ENCODE assay signal across 8 mouse cellular contexts in genomic region chr4:124752281-124753199, GRCm38 (mm10). TPM values are rescaled to one million over a fixed set of nuclear protein-coding genes. Genes with fewer than 3 reads are reported as not detected.
DNase-seq lines count a peak whose midpoint lies in the region; ATAC-seq and TF ChIP-seq lines count a peak whose summit lies in the region.

No protein-coding gene starts in this region.

- no peaks in the 10 kb centered on the region for H3K36me3 ChIP-seq in ES-E14 (ENCODE audit: control insufficient read depth, insufficient read depth, low read length, poor library complexity, severe bottlenecking)
- peaks cover 33% of the 10 kb centered on the region for H3K36me3 ChIP-seq in erythroblast, embryonic 14.5 days (ENCODE audit: control insufficient read depth)
- H3K36me3 ChIP-seq in kidney, embryonic 15.5 days = no peaks in the 10 kb centered on the region
- 0 out of 2 replicates have a peak, but pooled peaks cover 6% of the 10 kb centered on the region for H3K36me3 ChIP-seq in macrophage (ENCODE audit: inconsistent target)
- H3K36me3 ChIP-seq in stomach, postnatal 0 days (ENCODE audit: control insufficient read depth, insufficient read depth, low read length) = no peaks in the 10 kb centered on the region

- H3K27ac ChIP-seq in ES-E14 (ENCODE audit: insufficient read depth, low read depth, low read length, poor library complexity, severe bottlenecking) = no peak overlapping the region
- H3K27ac ChIP-seq in kidney, embryonic 15.5 days = no peak overlapping the region
- peak overlapping the region; percentile 25 for H3K27ac ChIP-seq in macrophage
- peak overlapping the region; percentile 49; the same call in 1 of the 2 replicates for H3K27ac ChIP-seq in stomach, postnatal 0 days (replicated peaks)

- DNase-seq in 3T3-L1 (ENCODE audit: low read depth, low spot score) (peak; percentile 45), ES-E14 (ENCODE audit: low read depth, low spot score) (no peak)
- no peak for DNase-seq in stomach, postnatal 0 days (ENCODE audit: low spot score)
- DNase-seq in left cerebral cortex, postnatal 4 days = no peak
- no peak for DNase-seq in layer of hippocampus, postnatal 14 days (ENCODE audit: low spot score in 2 of 2)

- H3K9me3 ChIP-seq in ES-E14 (ENCODE audit: control insufficient read depth, insufficient read depth, low read depth, low read length) = no peaks in the 10 kb centered on the region
- H3K9me3 ChIP-seq in erythroblast, embryonic 14.5 days (ENCODE audit: control insufficient read depth, low read length) = no peaks in the 10 kb centered on the region
- no peaks in the 10 kb centered on the region for H3K9me3 ChIP-seq in kidney, embryonic 15.5 days (replicated peaks)
- no peaks in the 10 kb centered on the region for H3K9me3 ChIP-seq in stomach, postnatal 0 days (ENCODE audit: control insufficient read depth, low read length)

- peaks cover 60% of the 10 kb centered on the region for H3K79me2 ChIP-seq in macrophage (ENCODE audit: inconsistent target)

- in situ Hi-C loops in ES-E14 (cut with MboI; ENCODE audit: low sequenced_read_pairs in 2 of 2, unreplicated experiment in 2 of 2) = no loop called here

- TF ChIP-seq EP300 in stomach, postnatal 0 days (optimal IDR thresholded peaks at IDR 0.05) = no peak

- peak; percentile 39 for TF ChIP-seq CTCF in stomach, postnatal 0 days (IDR thresholded peaks at IDR 0.05; ENCODE audit: low read depth)

- ATAC-seq in kidney, embryonic 15.5 days (replicated peaks; ENCODE audit: low FRiP score) = no peak
- ATAC-seq in stomach, postnatal 0 days (ENCODE audit: low FRiP score, low TSS enrichment) = no peak

- peaks cover 0 to 2% of the 10 kb centered on the region in 2 experiments; a peak in 1 of 4 replicates for H3K4me1 ChIP-seq in ES-E14 (ENCODE audit: control insufficient read depth in 2 of 2, insufficient read depth in 2 of 2, low read length in 2 of 2, poor library complexity in 1 of 2)
- peaks cover 68% of the 10 kb centered on the region for H3K4me1 ChIP-seq in erythroblast, embryonic 14.5 days (ENCODE audit: control insufficient read depth)
- H3K4me1 ChIP-seq in kidney, embryonic 15.5 days = peaks cover 28% of the 10 kb centered on the region
- 0 out of 2 replicates have a peak, but pooled peaks cover 2% of the 10 kb centered on the region for H3K4me1 ChIP-seq in stomach, postnatal 0 days (replicated peaks; ENCODE audit: control insufficient read depth, insufficient read depth)

- WGBS in kidney, embryonic 15.5 days = 14% methylated on average over 15 of the region's 15 CpGs
- 3% methylated on average over 14 of the region's 15 CpGs for WGBS in macrophage (ENCODE audit: missing documents)
- 20% methylated on average over 15 of the region's 15 CpGs for WGBS in stomach, postnatal 0 days

- no peaks in the 10 kb centered on the region for H3K27me3 ChIP-seq in erythroblast, embryonic 14.5 days (ENCODE audit: control insufficient read depth)
- H3K27me3 ChIP-seq in kidney, embryonic 15.5 days = no peaks in the 10 kb centered on the region
- H3K27me3 ChIP-seq in stomach, postnatal 0 days (ENCODE audit: control insufficient read depth, insufficient read depth, low read length) = no peaks in the 10 kb centered on the region

- H3K9ac ChIP-seq in ES-E14 (ENCODE audit: insufficient read depth, low read depth, low read length, poor library complexity, severe bottlenecking) = no peak overlapping the region
- peak overlapping the region; percentile 60 for H3K9ac ChIP-seq in kidney, embryonic 15.5 days
- peak overlapping the region; percentile 76 for H3K9ac ChIP-seq in stomach, postnatal 0 days (ENCODE audit: low read length)

- peak overlapping the region; percentile 88 to 90 for H3K4me3 ChIP-seq in ES-E14 (ENCODE audit: insufficient read depth in 1 of 2, low read depth in 1 of 2, low read length in 2 of 2, poor library complexity in 1 of 2, severe bottlenecking in 1 of 2)
- H3K4me3 ChIP-seq in erythroblast, embryonic 14.5 days (replicated peaks) = peak overlapping the region; percentile 94
- H3K4me3 ChIP-seq in kidney, embryonic 15.5 days (replicated peaks) = peak overlapping the region; percentile 71
- peak overlapping the region; percentile 67 for H3K4me3 ChIP-seq in macrophage (ENCODE audit: inconsistent target)
- peak overlapping the region; percentile 75 for H3K4me3 ChIP-seq in stomach, postnatal 0 days (ENCODE audit: low read depth, low read length)

- H3K4me2 ChIP-seq in kidney, embryonic 15.5 days = peak overlapping the region; percentile 78
- peak overlapping the region; percentile 97 for H3K4me2 ChIP-seq in stomach, postnatal 0 days (replicated peaks; ENCODE audit: low read depth)

- intact Hi-C loops in left cerebral cortex, postnatal 4 days (cut with DNase I) = no loop called here

TF ChIP-seq in ES-E14, 5 proteins besides CTCF, POLR2A, EP300 and RAD21:
- no peak for TF ChIP-seq CHD2 (IDR thresholded peaks at IDR 0.05; ENCODE audit: low read depth, low read length)
- TF ChIP-seq ZNF384 (IDR thresholded peaks at IDR 0.05; ENCODE audit: low read depth, low read length) = peak; percentile 74
- no peak for TF ChIP-seq MAFK (IDR thresholded peaks at IDR 0.05; ENCODE audit: insufficient read depth, low read depth, low read length)

RNA-seq across cellular contexts. Expression of gene Inpp5b, which starts 10.9 kb away (rescaled TPM):
- 12.6 and 14.0 TPM in 2 replicates for total RNA-seq in ES-E14 (2012; rRNA removed)
- polyA plus RNA-seq in erythroblast, embryonic 14.5 days (2012) = 1.5 and 2.5 TPM in 2 replicates
- polyA plus RNA-seq in kidney, embryonic 15.5 days (2015; fragmentation: Nextera tagmentation; extraction: Ambion mirVana) = 29.6 and 33.7 TPM in 2 replicates
- total RNA-seq in macrophage (2018; cell fraction: chromatin; rRNA removed) = 100 to 1,000 TPM in 8 of 26 experiments, 10 to 100 TPM in 18; 21.2 to 240 (median 86.4) TPM
- total RNA-seq in macrophage (2018; cell fraction: cytosol; rRNA removed) = 10 to 100 TPM; 14.1 to 43.3 (median 24.3) TPM
- 100 to 1,000 TPM in 3 of 26 experiments, 10 to 100 TPM in 23; 23.7 to 144 (median 56.6) TPM for total RNA-seq in macrophage (2018; cell fraction: nucleus; rRNA removed)
- polyA plus RNA-seq in macrophage (2018) = 20.2 to 23.6 TPM (median 22.9 TPM) in 3 replicates
- 23.5 and 24.8 TPM in 2 replicates for polyA plus RNA-seq in stomach, postnatal 0 days (2015; fragmentation: Nextera tagmentation; extraction: Ambion mirVana)
- 10 to 100 TPM; 30.4 to 33.6 TPM for total RNA-seq in left cerebral cortex, postnatal 4 days (2021)
- 10 to 100 TPM; 37.3 to 41.2 TPM for total RNA-seq in layer of hippocampus, postnatal 14 days (2021)

RNA-seq across cellular contexts. Expression of gene Sf3a3, which starts 38.0 kb away (rescaled TPM):
- 91.6 and 117 TPM in 2 replicates for total RNA-seq in ES-E14 (2012; rRNA removed)
- polyA plus RNA-seq in erythroblast, embryonic 14.5 days (2012) = 2.5 and 3.6 TPM in 2 replicates
- polyA plus RNA-seq in kidney, embryonic 15.5 days (2015; fragmentation: Nextera tagmentation; extraction: Ambion mirVana) = 171 and 175 TPM in 2 replicates
- 10 to 100 TPM; 29.3 to 87.9 (median 60.7) TPM for total RNA-seq in macrophage (2018; cell fraction: chromatin; rRNA removed)
- 10 to 100 TPM; 30.9 to 47.9 (median 40.8) TPM for total RNA-seq in macrophage (2018; cell fraction: cytosol; rRNA removed)
- total RNA-seq in macrophage (2018; cell fraction: nucleus; rRNA removed) = 10 to 100 TPM; 20.8 to 65.4 (median 32.2) TPM
- 38.3 to 63.8 TPM (median 62.7 TPM) in 3 replicates for polyA plus RNA-seq in macrophage (2018)
- polyA plus RNA-seq in stomach, postnatal 0 days (2015; fragmentation: Nextera tagmentation; extraction: Ambion mirVana) = 58.7 and 63.5 TPM in 2 replicates
- total RNA-seq in left cerebral cortex, postnatal 4 days (2021) = 10 to 100 TPM; 45.9 to 47.3 TPM
- total RNA-seq in layer of hippocampus, postnatal 14 days (2021) = 10 to 100 TPM; 33.2 to 35.7 TPM

RNA-seq across cellular contexts. Expression of gene Mtf1, which starts 49.4 kb away (rescaled TPM):
- 10.1 and 15.4 TPM in 2 replicates for total RNA-seq in ES-E14 (2012; rRNA removed)
- 3.1 and 3.6 TPM in 2 replicates for polyA plus RNA-seq in erythroblast, embryonic 14.5 days (2012)
- 14.2 and 15.5 TPM in 2 replicates for polyA plus RNA-seq in kidney, embryonic 15.5 days (2015; fragmentation: Nextera tagmentation; extraction: Ambion mirVana)
- 10 to 100 TPM; 17.1 to 48.1 (median 33.1) TPM for total RNA-seq in macrophage (2018; cell fraction: chromatin; rRNA removed)
- 10 to 100 TPM; 14.3 to 21.6 (median 16.3) TPM for total RNA-seq in macrophage (2018; cell fraction: cytosol; rRNA removed)
- total RNA-seq in macrophage (2018; cell fraction: nucleus; rRNA removed) = 10 to 100 TPM; 20.6 to 40.7 (median 28.7) TPM
- polyA plus RNA-seq in macrophage (2018) = 12.8 to 14.1 TPM (median 13.2 TPM) in 3 replicates
- 10.6 and 11.6 TPM in 2 replicates for polyA plus RNA-seq in stomach, postnatal 0 days (2015; fragmentation: Nextera tagmentation; extraction: Ambion mirVana)
- total RNA-seq in left cerebral cortex, postnatal 4 days (2021) = 10 to 100 TPM; 25.0 to 27.2 TPM
- 10 to 100 TPM; 24.6 to 27.5 TPM for total RNA-seq in layer of hippocampus, postnatal 14 days (2021)

RNA-seq across cellular contexts. Expression of gene Fhl3, which starts 52.0 kb away (rescaled TPM):
- 7.5 and 13.7 TPM in 2 replicates for total RNA-seq in ES-E14 (2012; rRNA removed)
- 0.05 and 0.09 TPM in 2 replicates for polyA plus RNA-seq in erythroblast, embryonic 14.5 days (2012)
- 8.4 and 12.4 TPM in 2 replicates for polyA plus RNA-seq in kidney, embryonic 15.5 days (2015; fragmentation: Nextera tagmentation; extraction: Ambion mirVana)
- 100 to 1,000 TPM in 5 of 26 experiments, 10 to 100 TPM in 21; 19.4 to 246 (median 86.4) TPM for total RNA-seq in macrophage (2018; cell fraction: chromatin; rRNA removed)
- total RNA-seq in macrophage (2018; cell fraction: cytosol; rRNA removed) = 100 to 1,000 TPM in 1 of 26 experiments, 10 to 100 TPM in 25; 25.7 to 105 (median 54.7) TPM
- total RNA-seq in macrophage (2018; cell fraction: nucleus; rRNA removed) = 100 to 1,000 TPM in 5 of 26 experiments, 10 to 100 TPM in 21; 31.8 to 142 (median 70.6) TPM
- polyA plus RNA-seq in macrophage (2018) = 24.2 to 70.3 TPM (median 28.8 TPM) in 3 replicates
- 7.4 and 9.0 TPM in 2 replicates for polyA plus RNA-seq in stomach, postnatal 0 days (2015; fragmentation: Nextera tagmentation; extraction: Ambion mirVana)
- 1 to 10 TPM; 4.3 to 4.9 TPM for total RNA-seq in left cerebral cortex, postnatal 4 days (2021)
- 1 to 10 TPM; 4.5 to 4.9 TPM for total RNA-seq in layer of hippocampus, postnatal 14 days (2021)

RNA-seq across cellular contexts. Expression of gene Utp11, which starts 59.1 kb away (rescaled TPM):
- 29.2 and 39.7 TPM in 2 replicates for total RNA-seq in ES-E14 (2012; rRNA removed)
- 0.19 and 0.50 TPM in 2 replicates for polyA plus RNA-seq in erythroblast, embryonic 14.5 days (2012)
- polyA plus RNA-seq in kidney, embryonic 15.5 days (2015; fragmentation: Nextera tagmentation; extraction: Ambion mirVana) = 78.5 and 81.9 TPM in 2 replicates
- total RNA-seq in macrophage (2018; cell fraction: chromatin; rRNA removed) = 100 to 1,000 TPM in 1 of 26 experiments, 10 to 100 TPM in 25; 12.1 to 101 (median 51.8) TPM
- total RNA-seq in macrophage (2018; cell fraction: cytosol; rRNA removed) = 10 to 100 TPM; 24.9 to 44.6 (median 33.0) TPM
- total RNA-seq in macrophage (2018; cell fraction: nucleus; rRNA removed) = 10 to 100 TPM; 11.1 to 53.3 (median 29.8) TPM
- 32.1 to 58.7 TPM (median 57.7 TPM) in 3 replicates for polyA plus RNA-seq in macrophage (2018)
- polyA plus RNA-seq in stomach, postnatal 0 days (2015; fragmentation: Nextera tagmentation; extraction: Ambion mirVana) = 105 TPM in 2 replicates
- total RNA-seq in left cerebral cortex, postnatal 4 days (2021) = 10 to 100 TPM; 16.5 to 20.2 TPM
- total RNA-seq in layer of hippocampus, postnatal 14 days (2021) = 10 to 100 TPM; 15.5 to 17.5 TPM

Comparison
In these comparisons a context has a peak if more than half of its experiments do, and no peak if none do; other contexts are left out.
1. H3K27ac ChIP-seq: peak in macrophage (single experiment) and stomach, postnatal 0 days (single experiment); none in ES-E14 (single experiment) and kidney, embryonic 15.5 days (single experiment).
2. Peak in every context shown above with its lines, with median percentiles within 50 percentile points of each other: H3K4me3 ChIP-seq.